9 mouse cellular contexts compared by ENCODE assay signal in genomic region chrX:102219126-102219525, GRCm38 (mm10). TPM values are rescaled to one million over a fixed set of nuclear protein-coding genes. Genes with fewer than 3 reads are reported as not detected.
A peak's percentile ranks its signal among the peaks of the same experiment; 100 is the strongest.
DNase-seq lines count a peak whose midpoint lies in the region; ATAC-seq and TF ChIP-seq lines count a peak whose summit lies in the region.
"Had no signal": no experiment of that assay in that cellular context is flagged by ENCODE, and none has a peak within 500 bp of the region (broad histone marks: within the 10 kb centered on the region; RNA-seq: fewer than 3 reads in every experiment).

No protein-coding gene starts in this region.

- no peak overlapping the region for H3K9ac ChIP-seq in kidney, embryonic 15.5 days
- H3K9ac ChIP-seq in ES-E14 (ENCODE audit: insufficient read depth, low read depth, low read length, poor library complexity, severe bottlenecking) = no peak overlapping the region
- no peak overlapping the region for H3K9ac ChIP-seq in embryonic facial prominence, embryonic 14.5 days (ENCODE audit: low read depth, low read length)

- no peak overlapping the region for H3K4me3 ChIP-seq in kidney, embryonic 15.5 days (replicated peaks)
- H3K4me3 ChIP-seq in ES-E14 (ENCODE audit: insufficient read depth in 1 of 2, low read depth in 1 of 2, low read length in 2 of 2, poor library complexity in 1 of 2, severe bottlenecking in 1 of 2) = no peak overlapping the region
- H3K4me3 ChIP-seq in embryonic facial prominence, embryonic 14.5 days (ENCODE audit: low read depth, low read length) = no peak overlapping the region
- H3K4me3 ChIP-seq: megakaryocyte, embryonic 14.5 days had no signal

- WGBS in kidney, embryonic 15.5 days = 8% methylated on average over 1 of the region's 1 CpGs
- 27% methylated on average over 1 of the region's 1 CpGs for WGBS in embryonic facial prominence, embryonic 14.5 days

- peaks cover 3% of the 10 kb centered on the region; the same call in 1 of the 2 replicates for H3K27me3 ChIP-seq in kidney, embryonic 15.5 days
- H3K27me3 ChIP-seq in embryonic facial prominence, embryonic 14.5 days (replicated peaks; ENCODE audit: control insufficient read depth, insufficient read depth, low read length) = no peaks in the 10 kb centered on the region

- no peaks in the 10 kb centered on the region for H3K4me1 ChIP-seq in kidney, embryonic 15.5 days
- no peaks in the 10 kb centered on the region for H3K4me1 ChIP-seq in ES-E14 (ENCODE audit: control insufficient read depth in 2 of 2, insufficient read depth in 2 of 2, low read length in 2 of 2, poor library complexity in 1 of 2)
- no peaks in the 10 kb centered on the region for H3K4me1 ChIP-seq in embryonic facial prominence, embryonic 14.5 days (ENCODE audit: control insufficient read depth, insufficient read depth, low read length)
- H3K4me1 ChIP-seq: megakaryocyte, embryonic 14.5 days had no signal

- H3K27ac ChIP-seq in kidney, embryonic 15.5 days = no peak overlapping the region
- H3K27ac ChIP-seq in ES-E14 (ENCODE audit: insufficient read depth, low read depth, low read length, poor library complexity, severe bottlenecking) = no peak overlapping the region
- no peak overlapping the region for H3K27ac ChIP-seq in embryonic facial prominence, embryonic 14.5 days (replicated peaks; ENCODE audit: low read depth, low read length)

- no peaks in the 10 kb centered on the region for H3K36me3 ChIP-seq in kidney, embryonic 15.5 days
- no peaks in the 10 kb centered on the region for H3K36me3 ChIP-seq in ES-E14 (ENCODE audit: control insufficient read depth, insufficient read depth, low read length, poor library complexity, severe bottlenecking)
- no peaks in the 10 kb centered on the region for H3K36me3 ChIP-seq in embryonic facial prominence, embryonic 14.5 days (ENCODE audit: control insufficient read depth, insufficient read depth, low read length)

- intact Hi-C loops in left cerebral cortex, postnatal 4 days (cut with DNase I) = no loop called here

- H3K4me2 ChIP-seq in kidney, embryonic 15.5 days = no peak overlapping the region
- no peak overlapping the region for H3K4me2 ChIP-seq in embryonic facial prominence, embryonic 14.5 days (ENCODE audit: low read depth, low read length)

- peak; percentile 22 for DNase-seq in kidney, adult 11 months
- DNase-seq in ES-E14 (ENCODE audit: low read depth, low spot score) = peak; percentile 61
- DNase-seq in adrenal gland, postnatal 25 days = peak; percentile 39
- peak; percentile 2 for DNase-seq in embryonic facial prominence, embryonic 14.5 days (ENCODE audit: low spot score)
- DNase-seq in left cerebral cortex, postnatal 4 days = peak; percentile 33
- peak; percentile 25 for DNase-seq in retina, postnatal 7 days (ENCODE audit: low read depth, low spot score)
- no peak for DNase-seq in urinary bladder, postnatal 10 days (ENCODE audit: low spot score)

- no peak for ATAC-seq in kidney, embryonic 15.5 days (replicated peaks; ENCODE audit: low FRiP score)
- ATAC-seq in embryonic facial prominence, embryonic 14.5 days (ENCODE audit: low read depth) = no peak

- no peaks in the 10 kb centered on the region for H3K9me3 ChIP-seq in kidney, embryonic 15.5 days (replicated peaks)
- no peaks in the 10 kb centered on the region for H3K9me3 ChIP-seq in ES-E14 (ENCODE audit: control insufficient read depth, insufficient read depth, low read depth, low read length)
- H3K9me3 ChIP-seq in embryonic facial prominence, embryonic 14.5 days (ENCODE audit: control insufficient read depth, low read length) = no peaks in the 10 kb centered on the region
- H3K9me3 ChIP-seq: megakaryocyte, embryonic 14.5 days had no signal

- in situ Hi-C loops in ES-E14 (cut with MboI; ENCODE audit: low sequenced_read_pairs in 2 of 2, unreplicated experiment in 2 of 2) = no loop called here

TF ChIP-seq in ES-E14, 5 proteins besides CTCF, POLR2A, EP300 and RAD21:
- TF ChIP-seq CHD2 (IDR thresholded peaks at IDR 0.05; ENCODE audit: low read depth, low read length) (no peak), ZC3H11A (IDR thresholded peaks at IDR 0.05; ENCODE audit: borderline replicate concordance, low read depth, low read length) (peak; percentile 74; the same call in 1 of the 2 replicates), HCFC1 (IDR thresholded peaks at IDR 0.05; ENCODE audit: borderline replicate concordance, insufficient read depth, low read length) (no peak)

RNA-seq across cellular contexts. Expression of gene Rps4x, which starts 29.9 kb away (rescaled TPM):
- 790 and 827 TPM in 2 replicates for polyA plus RNA-seq in kidney, embryonic 15.5 days (2015; fragmentation: Nextera tagmentation; extraction: Ambion mirVana)
- 1,621 and 1,818 TPM in 2 replicates for total RNA-seq in ES-E14 (2012; rRNA removed)
- 756 and 803 TPM in 2 replicates for total RNA-seq in adrenal gland, postnatal 25 days (2021)
- polyA plus RNA-seq in embryonic facial prominence, embryonic 14.5 days (2014; fragmentation: Nextera tagmentation; extraction: Ambion mirVana) = 988 and 1,037 TPM in 2 replicates
- total RNA-seq in left cerebral cortex, postnatal 4 days (2021) = 100 to 1,000 TPM; 816 to 965 TPM

RNA-seq across cellular contexts. Expression of gene Cited1, which starts 32.9 kb away (rescaled TPM):
- polyA plus RNA-seq in kidney, embryonic 15.5 days (2015; fragmentation: Nextera tagmentation; extraction: Ambion mirVana) = 153 and 155 TPM in 2 replicates
- total RNA-seq in ES-E14 (2012; rRNA removed) = 4.1 and 9.3 TPM in 2 replicates
- total RNA-seq in adrenal gland, postnatal 25 days (2021) = 0.73 and 1.9 TPM in 2 replicates
- polyA plus RNA-seq in embryonic facial prominence, embryonic 14.5 days (2014; fragmentation: Nextera tagmentation; extraction: Ambion mirVana) = 25.4 and 30.1 TPM in 2 replicates
- total RNA-seq in left cerebral cortex, postnatal 4 days (2021) = 1 to 10 TPM; 2.8 to 3.5 TPM
